Mouse (Mus musculus) lung, postnatal 36 days (tissue): ENCODE results near the gene Skap1.
A peak's percentile ranks its signal among the peaks of the same experiment; 100 is the strongest.

Experiments
- DNase-seq: peaks from one replicate; pipeline ENCODE4 v3.0.0; 2022; ENCODE audit warnings: mixed read lengths

Skap1 gene

GRCm38 (mm10) chr11:96631521-96631920, 167.1 kb downstream of the Skap1 start:
- DNase-seq, result no peak

- DNase-seq, result no peak
Measured at GRCm38 (mm10) chr11:96637927-96638326, 173.5 kb downstream of the Skap1 start.

GRCm38 (mm10) chr11:96639805-96640204, 175.4 kb downstream of the Skap1 start:
- no peak for DNase-seq

- peak; percentile 4 for DNase-seq
Measured at GRCm38 (mm10) chr11:96642173-96643140, 178.1 kb downstream of the Skap1 start.

GRCm38 (mm10) chr11:96644969-96645368, 180.6 kb downstream of the Skap1 start:
- DNase-seq, result no peak

GRCm38 (mm10) chr11:96645538-96646037, 181.2 kb downstream of the Skap1 start:
- peak; percentile 20 for DNase-seq

GRCm38 (mm10) chr11:96651848-96652247, 187.5 kb downstream of the Skap1 start:
- no peak for DNase-seq

- DNase-seq, result no peak
Measured at GRCm38 (mm10) chr11:96653867-96654266, 189.5 kb downstream of the Skap1 start.

- DNase-seq, result no peak
Measured at GRCm38 (mm10) chr11:96658420-96658819, 194.0 kb downstream of the Skap1 start.

- DNase-seq, result peak; percentile 15
Measured at GRCm38 (mm10) chr11:96666924-96667323, 202.5 kb downstream of the Skap1 start.

- no peak for DNase-seq
Measured at GRCm38 (mm10) chr11:96668367-96668766, 204.0 kb downstream of the Skap1 start.

- DNase-seq, result peak; percentile 25
Measured at GRCm38 (mm10) chr11:96673792-96674191, 209.4 kb downstream of the Skap1 start.

- DNase-seq, result peak; percentile 4
Measured at GRCm38 (mm10) chr11:96674786-96675365, 210.5 kb downstream of the Skap1 start.

- DNase-seq, result no peak
Measured at GRCm38 (mm10) chr11:96678026-96678425, 213.6 kb downstream of the Skap1 start.

- DNase-seq, result no peak
Measured at GRCm38 (mm10) chr11:96679026-96679425, 214.6 kb downstream of the Skap1 start.

GRCm38 (mm10) chr11:96685381-96685780, 221.0 kb downstream of the Skap1 start:
- DNase-seq, result no peak

- no peak for DNase-seq
Measured at GRCm38 (mm10) chr11:96686713-96687280, 222.4 kb downstream of the Skap1 start.

GRCm38 (mm10) chr11:96692250-96692649, 227.9 kb downstream of the Skap1 start:
- DNase-seq, result no peak

- DNase-seq, result no peak
Measured at GRCm38 (mm10) chr11:96693360-96693759, 229.0 kb downstream of the Skap1 start.

GRCm38 (mm10) chr11:96694774-96695173, 230.4 kb downstream of the Skap1 start:
- DNase-seq, result no peak

- DNase-seq, result no peak
Measured at GRCm38 (mm10) chr11:96696168-96696727, 231.9 kb downstream of the Skap1 start.

- DNase-seq, result peak; percentile 38
Measured at GRCm38 (mm10) chr11:96696842-96697455, 232.6 kb downstream of the Skap1 start.

- no peak for DNase-seq
Measured at GRCm38 (mm10) chr11:96697467-96697866, 233.1 kb downstream of the Skap1 start.
